Mouse (Mus musculus): ENCODE measurements around the gene Myoz2.

GRCm38 (mm10) chr3:123009417-123009816, 25.4 kb downstream of the Myoz2 start:
- no peak for TF ChIP-seq CTCF (IDR thresholded peaks at IDR 0.05; ENCODE audit: low read depth)
- TF ChIP-seq EP300 (IDR thresholded peaks at IDR 0.05; ENCODE audit: low read depth): no peak

All from liver, embryonic 14.5 days (tissue).